Mouse (Mus musculus) adrenal gland, adult 2 months (tissue): Measurements from ENCODE around the gene Cntnap5a. TPM values are rescaled to one million over a fixed set of nuclear protein-coding genes. Genes with fewer than 3 reads are reported as not detected.
A peak's percentile ranks its signal among the peaks of the same experiment; 100 is the strongest.

ENCODE experiments used
- DNase-seq: peaks from one replicate; pipeline ENCODE4 v3.0.0; 2021
- microRNA-seq, 2 experiments: library from miRNA; unstranded; fragments of <30 nt; microRNA quantifications; one replicate each; pipeline ENCODE4 v1.2.0; 2021
- polyA plus RNA-seq: library from polyadenylated mRNA; depleted of rRNA; stranded (reverse); fragments of >200 nt; gene quantifications from 2 replicates; pipeline ENCODE4 v1.2.3, GENCODE M21; 2012
- total RNA-seq, 2 experiments: library from RNA; stranded (reverse); gene quantifications; 2 replicates each; pipeline ENCODE4 v1.2.3; 2021

The Cntnap5a gene
- total and polyA plus RNA-seq, 3 experiments, result 0.34 to 7.0 (median 5.0) TPM

DNA sequence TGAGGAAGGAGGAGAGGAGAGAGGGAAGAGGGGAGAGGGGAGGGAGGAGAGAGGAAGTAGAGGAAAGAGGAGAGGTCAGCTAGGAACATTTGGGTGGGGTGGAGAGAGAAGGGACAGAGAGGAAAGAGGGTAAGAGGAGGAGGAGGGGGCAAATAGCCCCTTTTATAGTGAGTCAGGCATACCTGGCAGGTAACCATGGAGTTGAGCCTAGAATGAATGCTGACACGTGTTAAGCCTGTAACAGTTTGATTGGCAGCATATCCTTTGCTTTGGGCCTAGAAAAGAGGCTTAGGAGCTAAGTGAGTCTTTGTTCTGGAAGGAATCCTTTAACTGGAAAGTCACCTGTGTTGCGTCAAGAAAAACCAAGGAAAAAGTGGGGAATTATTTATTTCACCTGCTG, 681.6 kb downstream of the Cntnap5a start:
- no peak for DNase-seq

DNA sequence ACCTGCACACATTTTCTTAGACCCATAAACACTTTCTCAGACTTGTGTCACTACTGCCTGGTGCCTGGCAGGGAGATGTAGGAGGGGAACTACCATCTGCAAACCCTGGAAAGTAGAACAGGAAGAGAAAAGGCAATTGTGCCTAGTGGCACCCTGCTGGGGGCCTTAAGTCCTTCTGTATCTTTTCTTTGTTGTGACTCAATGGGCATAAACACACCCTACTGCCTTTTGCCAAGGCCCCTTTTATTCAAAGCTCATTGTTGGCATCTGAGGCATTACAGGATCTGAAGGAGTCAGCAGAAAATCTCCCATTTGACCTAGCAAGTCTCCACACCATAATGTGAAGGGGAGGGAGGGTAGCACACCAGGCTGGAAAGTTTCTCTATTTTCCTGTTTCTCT, 682.2 kb downstream of the Cntnap5a start:
- no peak for DNase-seq

DNA sequence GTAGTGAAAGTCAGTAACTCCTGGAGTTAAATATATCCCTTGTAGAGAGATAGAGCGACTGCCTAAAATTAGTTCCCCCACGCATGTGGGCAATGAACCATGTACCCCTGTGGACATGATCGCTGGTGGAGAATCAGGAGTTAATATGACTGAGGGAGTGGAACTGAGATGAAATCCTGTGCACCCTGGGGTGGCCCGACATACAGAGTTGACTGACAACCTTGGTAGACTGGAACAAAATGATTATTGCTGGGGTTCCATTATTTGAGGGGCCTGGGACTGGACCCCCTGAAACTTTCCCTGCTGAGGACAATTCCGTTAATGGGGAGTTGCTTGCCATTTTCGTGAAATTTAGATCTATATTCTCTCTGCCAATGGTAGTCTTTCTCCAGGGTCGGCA, 683.0 kb downstream of the Cntnap5a start:
- DNase-seq, result no peak

DNA sequence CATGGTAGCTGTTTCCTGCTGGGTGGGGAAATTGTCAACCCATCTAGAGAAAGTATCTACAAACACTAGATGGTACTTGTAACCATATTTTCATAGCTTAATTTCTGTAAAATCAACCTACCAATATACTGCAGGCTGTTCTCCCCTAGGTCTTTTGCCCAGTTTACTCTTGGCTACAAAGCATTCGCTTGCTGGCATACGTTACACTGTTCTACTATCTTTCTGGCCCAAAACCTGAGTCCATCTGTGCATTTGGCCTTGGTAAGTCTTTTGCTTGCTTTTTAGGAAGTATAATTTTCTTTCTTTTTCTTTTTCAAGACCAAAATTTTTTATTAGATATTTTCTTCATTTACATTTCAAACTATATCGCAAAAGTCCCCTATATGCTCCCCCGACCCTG, 686.3 kb downstream of the Cntnap5a start:
- no peak for DNase-seq

DNA sequence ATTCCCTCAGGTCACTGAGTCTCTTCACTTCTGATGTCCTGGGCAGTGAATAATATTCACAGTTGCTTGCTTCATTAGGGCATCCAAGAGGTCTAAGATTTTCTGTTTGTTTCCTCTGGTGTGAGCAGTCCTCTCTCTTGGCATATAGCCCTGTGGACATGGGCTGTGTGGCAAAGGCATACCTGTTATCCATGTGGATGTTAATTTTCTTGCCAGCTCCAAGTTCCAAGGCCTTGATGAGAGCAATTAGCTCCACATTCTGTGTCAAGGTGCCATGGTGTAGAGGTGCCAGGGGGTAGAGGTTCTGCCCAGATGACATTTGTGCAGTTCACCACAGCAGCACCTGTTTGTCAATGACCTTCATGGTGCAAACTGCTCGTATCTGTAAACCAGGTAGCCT, 689.0 kb downstream of the Cntnap5a start:
- DNase-seq, result no peak

DNA sequence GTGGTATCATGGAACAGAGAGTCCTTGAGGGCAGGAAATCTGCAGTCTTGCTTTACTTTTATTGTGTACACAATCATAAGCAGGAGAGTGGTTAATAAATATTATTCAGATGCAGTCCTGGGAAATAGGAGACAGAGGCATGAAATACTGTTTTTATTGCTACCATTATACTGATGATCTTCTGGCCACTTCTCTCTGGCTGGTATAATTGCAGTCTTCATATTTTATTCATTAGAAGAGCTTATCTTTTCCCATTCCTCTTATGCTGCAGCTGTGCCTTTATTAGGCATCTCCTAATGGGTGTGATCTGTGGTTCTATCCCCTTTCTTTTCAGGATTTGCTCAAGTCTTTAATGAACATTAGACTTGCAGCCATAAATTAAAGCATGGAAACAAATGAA, 707.8 kb downstream of the Cntnap5a start:
- no peak for DNase-seq

DNA sequence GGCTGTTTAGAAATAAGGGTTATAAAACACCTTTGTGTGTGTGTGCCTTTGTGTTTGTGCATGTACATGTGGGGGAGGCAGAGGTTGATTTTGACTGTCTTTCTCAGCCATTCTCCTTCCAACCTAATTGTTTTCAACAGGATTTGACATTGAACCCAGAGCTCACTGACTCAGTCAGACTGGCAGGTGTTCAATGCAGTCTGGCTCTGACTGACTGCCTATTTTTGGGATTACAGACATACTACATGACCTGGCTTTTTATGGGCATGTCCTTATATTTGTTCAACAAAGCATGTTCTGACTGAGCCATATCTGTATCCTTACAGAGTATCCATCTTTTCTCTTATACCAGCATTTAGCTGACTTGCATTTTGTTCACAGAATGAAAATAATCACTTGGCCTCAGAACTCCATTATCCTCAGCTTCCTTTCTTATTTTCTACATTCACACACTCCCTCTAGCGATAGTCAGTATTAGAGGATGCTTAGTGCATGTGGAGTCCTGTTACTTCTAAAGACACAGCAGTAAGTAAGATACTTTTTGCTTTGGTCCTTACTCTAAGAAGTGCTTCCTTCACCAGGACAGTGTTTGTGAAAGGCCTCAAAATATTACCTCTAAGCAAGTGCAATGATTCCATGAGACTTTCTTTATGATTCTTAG, 717.6 kb downstream of the Cntnap5a start:
- DNase-seq, result peak; percentile 38

DNA sequence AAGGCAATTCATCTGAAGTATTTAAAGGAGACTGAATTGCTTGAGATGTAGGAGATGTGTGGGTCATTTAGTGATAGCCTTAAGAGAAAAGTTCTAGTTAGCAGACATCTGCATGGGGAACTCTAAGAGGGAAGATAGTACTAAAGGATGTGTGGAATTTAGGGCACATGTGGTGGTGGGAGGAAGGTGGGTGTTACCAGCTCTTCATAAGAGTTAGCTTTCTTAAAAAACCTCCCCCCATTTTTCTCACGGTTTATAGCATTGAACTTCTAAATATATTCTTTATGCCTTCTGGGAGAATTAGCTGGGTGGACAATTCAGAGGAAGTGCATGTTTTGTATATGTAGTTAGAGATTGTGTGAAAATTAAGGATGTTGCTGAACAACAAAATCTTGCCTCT, 725.3 kb downstream of the Cntnap5a start:
- DNase-seq, result no peak

DNA sequence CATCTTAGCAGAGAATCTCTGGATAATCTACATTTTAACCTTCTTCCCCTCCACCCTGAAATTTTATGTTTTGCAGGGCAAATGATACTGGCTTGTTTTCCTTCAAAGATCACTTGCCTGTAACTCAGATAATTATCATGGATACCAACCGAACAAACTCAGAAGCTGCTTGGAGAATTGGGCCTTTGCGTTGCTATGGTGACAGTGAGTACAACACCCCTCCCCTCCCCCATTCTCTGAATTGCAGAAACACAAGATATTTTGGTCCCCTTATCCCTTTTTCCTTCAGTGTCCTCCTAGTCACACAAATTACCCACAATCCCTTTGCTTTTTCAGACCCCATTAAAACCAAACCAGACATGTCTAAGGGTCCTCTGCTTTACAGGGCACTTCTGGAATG, 743.8 kb downstream of the Cntnap5a start:
- no peak for DNase-seq

DNA sequence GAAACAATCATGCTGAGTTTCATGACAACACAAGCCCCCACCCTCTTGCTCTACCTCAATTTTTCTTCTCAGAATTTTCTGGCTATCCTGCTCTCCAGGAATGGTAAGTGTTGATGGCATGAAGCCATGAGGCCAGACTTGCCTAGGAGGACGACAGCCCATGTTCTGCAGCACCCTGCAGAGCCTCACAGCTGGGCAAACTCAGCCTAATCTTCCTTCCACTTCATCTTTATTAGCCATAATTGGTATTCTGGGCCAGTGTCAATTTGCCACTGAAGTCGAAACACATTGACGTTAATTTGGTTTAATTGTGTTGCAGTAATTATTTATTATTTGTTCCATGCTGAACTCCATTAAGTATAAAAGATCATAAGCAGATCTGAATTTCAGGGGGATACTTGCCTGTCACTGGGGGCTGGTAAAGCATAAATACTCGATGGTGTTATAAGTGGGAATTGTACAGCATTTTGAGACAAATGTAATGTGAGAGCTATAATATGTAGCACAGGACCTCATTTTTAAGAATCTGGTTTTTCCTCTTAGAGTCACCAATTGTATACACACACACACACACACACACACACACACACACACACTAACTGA, 770.7 kb downstream of the Cntnap5a start:
- DNase-seq, result no peak

DNA sequence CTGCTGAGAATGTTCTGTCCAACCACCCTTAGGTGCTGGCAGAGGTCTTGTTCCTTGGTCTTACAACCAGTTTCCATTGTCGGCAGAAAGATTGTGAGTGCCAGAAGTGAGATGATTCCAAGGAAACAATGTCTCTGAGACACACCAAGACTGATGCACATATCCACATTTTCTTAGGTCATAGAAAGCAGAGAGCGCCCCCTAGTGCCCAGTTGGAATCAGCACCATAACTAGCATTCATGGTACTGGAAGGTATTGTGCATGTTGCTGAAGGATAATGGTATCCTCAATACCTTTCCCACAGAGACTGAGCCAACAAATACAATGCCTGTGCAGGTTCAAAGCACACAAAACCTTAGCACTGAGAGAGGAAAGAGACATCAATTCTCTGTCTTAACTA, 793.1 kb downstream of the Cntnap5a start:
- peak; percentile 38 for DNase-seq

DNA sequence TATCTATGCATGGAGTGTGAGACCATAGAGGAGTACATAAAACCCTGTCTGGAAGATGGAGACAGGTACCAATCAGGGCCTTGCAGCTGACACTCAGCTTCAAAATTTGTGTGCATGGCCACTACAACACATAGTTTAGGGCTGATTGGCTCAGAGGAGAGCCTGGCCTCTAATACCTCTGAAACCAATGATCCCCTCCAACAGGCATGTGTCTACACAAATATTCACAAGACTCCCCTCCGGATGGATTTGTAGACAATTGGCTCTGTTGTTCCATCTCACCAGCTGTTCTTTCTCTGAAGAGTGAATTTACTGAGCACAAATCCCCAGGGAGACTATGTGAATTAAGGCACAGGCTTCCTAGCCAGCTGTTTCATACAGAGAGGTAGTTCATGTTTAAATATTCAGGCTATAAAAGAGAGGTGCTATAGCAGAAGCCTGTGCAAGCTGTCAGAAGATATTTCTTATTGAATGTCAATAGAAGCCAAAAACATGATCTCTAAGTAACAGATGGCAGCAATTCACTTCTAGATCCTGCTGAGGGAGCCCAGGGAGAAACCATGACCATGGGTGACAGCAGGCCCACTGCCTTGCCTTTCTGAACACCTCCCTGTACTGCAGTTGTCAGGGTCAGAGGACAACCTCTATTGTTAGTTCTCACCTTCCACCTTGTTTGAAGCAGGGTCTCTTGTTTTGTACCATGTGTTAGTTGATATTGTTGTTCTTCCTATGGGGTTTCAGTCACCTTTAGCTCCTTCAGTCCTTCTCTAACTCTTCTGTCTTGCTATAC, 804.4 kb downstream of the Cntnap5a start:
- no peak for DNase-seq

DNA sequence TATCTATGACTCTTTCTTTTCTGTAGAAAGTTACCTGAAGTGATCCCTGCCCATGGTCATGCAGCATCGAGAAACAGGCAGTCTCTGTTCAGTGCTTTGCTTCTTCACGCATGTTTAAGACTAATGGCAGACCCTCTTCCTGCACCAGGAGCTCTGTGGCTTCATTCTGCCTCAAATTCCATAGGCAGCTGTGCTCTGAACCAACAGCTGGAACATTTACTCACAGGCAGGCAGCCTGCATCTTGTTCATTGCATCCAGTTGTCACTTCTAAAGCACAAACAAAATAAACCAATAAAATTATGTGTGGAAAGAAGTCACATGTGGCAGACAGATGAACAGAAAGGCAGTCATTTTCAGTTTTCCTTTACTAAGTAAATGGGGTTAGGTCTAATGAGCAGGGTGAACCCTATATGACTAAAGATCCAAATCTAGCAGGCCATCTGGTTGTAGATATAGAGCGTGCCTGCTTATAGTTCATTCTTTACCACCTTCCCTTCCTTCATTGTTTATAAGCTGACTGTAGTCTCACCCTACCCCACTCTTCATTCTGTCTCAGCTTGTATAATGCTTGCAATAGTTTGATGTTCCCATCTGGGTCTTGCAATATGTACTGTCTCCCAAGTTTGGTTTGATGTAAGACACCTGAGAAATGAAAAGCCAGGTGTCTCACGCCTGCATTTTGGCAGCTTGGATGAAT, 893.6 kb downstream of the Cntnap5a start:
- DNase-seq, result no peak

DNA sequence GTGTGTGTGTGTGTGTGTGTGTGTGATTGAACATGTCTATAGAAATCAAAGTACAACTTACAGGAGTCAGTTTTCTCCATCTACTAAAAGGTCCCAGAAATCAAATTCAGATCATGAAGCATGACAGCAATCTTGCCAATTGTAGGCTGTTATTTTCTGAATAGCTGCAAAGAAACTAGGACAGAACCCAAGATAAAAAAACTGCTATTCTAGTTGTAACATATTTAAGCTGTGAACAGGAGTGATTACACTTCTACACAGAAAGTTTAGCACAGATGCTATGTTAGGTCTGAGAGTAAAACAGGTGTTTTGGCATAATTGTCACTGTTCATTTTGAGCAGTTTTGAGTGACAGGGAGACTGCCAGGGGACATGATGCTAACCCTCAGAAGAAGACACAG, 931.7 kb downstream of the Cntnap5a start:
- no peak for DNase-seq

Small RNA genes within 50 kb of the gene (microRNA-seq; reads per million reads assigned to microRNA genes)
- gene Gm23393, result 0 reads per million in 2 experiments
